Mouse (Mus musculus): ENCODE measurements around the gene Dlg2. TPM values are rescaled to one million over a fixed set of nuclear protein-coding genes. Genes with fewer than 3 reads are reported as not detected.

The Dlg2 gene
- polyA plus RNA-seq, 1 experiment from 2014 or later: 6.3 TPM

GRCm38 (mm10) chr7:91461352-91461751, 984.9 kb downstream of the Dlg2 start:
- no peaks in the 10 kb centered on the region for H3K4me1 ChIP-seq (replicated peaks; ENCODE audit: control insufficient read depth, insufficient read depth, low read length)
- H3K4me3 ChIP-seq (ENCODE audit: low read depth, low read length): no peak overlapping the region
- H3K27me3 ChIP-seq (replicated peaks; ENCODE audit: control insufficient read depth, insufficient read depth, low read length): no peaks in the 10 kb centered on the region
- ATAC-seq (replicated peaks; ENCODE audit: low FRiP score, low TSS enrichment, low read depth) (no peak), DNase-seq (ENCODE audit: low spot score) (no peak)
- no peaks in the 10 kb centered on the region for H3K9me3 ChIP-seq (ENCODE audit: control insufficient read depth, low read length)
- H3K27ac ChIP-seq (ENCODE audit: low read depth): no peak overlapping the region
- H3K4me2 ChIP-seq (ENCODE audit: low read length): no peak overlapping the region
- H3K36me3 ChIP-seq (ENCODE audit: control insufficient read depth, insufficient read depth, low read length): no peaks in the 10 kb centered on the region
- 85% methylated on average over 3 of the region's 3 CpGs for WGBS
- H3K9ac ChIP-seq (ENCODE audit: low read length): no peak overlapping the region

GRCm38 (mm10) chr7:91463256-91463655, 986.8 kb downstream of the Dlg2 start:
- ATAC-seq (replicated peaks; ENCODE audit: low FRiP score, low TSS enrichment, low read depth) (no peak), DNase-seq (ENCODE audit: low spot score) (no peak)
- Histone ChIP-seq H3K9ac (ENCODE audit: low read length) (no peak overlapping the region), H3K36me3 (ENCODE audit: control insufficient read depth, insufficient read depth, low read length) (no peaks in the 10 kb centered on the region), H3K27ac (ENCODE audit: low read depth) (no peak overlapping the region), H3K4me2 (ENCODE audit: low read length) (no peak overlapping the region), H3K4me1 (replicated peaks; ENCODE audit: control insufficient read depth, insufficient read depth, low read length) (no peaks in the 10 kb centered on the region), H3K27me3 (replicated peaks; ENCODE audit: control insufficient read depth, insufficient read depth, low read length) (no peaks in the 10 kb centered on the region), H3K9me3 (ENCODE audit: control insufficient read depth, low read length) (no peaks in the 10 kb centered on the region), H3K4me3 (ENCODE audit: low read depth, low read length) (no peak overlapping the region)
- WGBS: 47% methylated on average over 7 of the region's 7 CpGs

- no peaks in the 10 kb centered on the region for H3K27me3 ChIP-seq (replicated peaks; ENCODE audit: control insufficient read depth, insufficient read depth, low read length)
- no peak overlapping the region for H3K4me2 ChIP-seq (ENCODE audit: low read length)
- no peak overlapping the region for H3K9ac ChIP-seq (ENCODE audit: low read length)
- no peaks in the 10 kb centered on the region for H3K36me3 ChIP-seq (ENCODE audit: control insufficient read depth, insufficient read depth, low read length)
- 68% methylated on average over 3 of the region's 3 CpGs for WGBS
- ATAC-seq (replicated peaks; ENCODE audit: low FRiP score, low TSS enrichment, low read depth) (no peak), DNase-seq (ENCODE audit: low spot score) (no peak)
- H3K4me3 ChIP-seq (ENCODE audit: low read depth, low read length): no peak overlapping the region
- no peak overlapping the region for H3K27ac ChIP-seq (ENCODE audit: low read depth)
- no peaks in the 10 kb centered on the region for H3K9me3 ChIP-seq (ENCODE audit: control insufficient read depth, low read length)
- no peaks in the 10 kb centered on the region for H3K4me1 ChIP-seq (replicated peaks; ENCODE audit: control insufficient read depth, insufficient read depth, low read length)
Measured at GRCm38 (mm10) chr7:91467061-91467460, 990.6 kb downstream of the Dlg2 start.

GRCm38 (mm10) chr7:91479145-91479544, 1002.7 kb downstream of the Dlg2 start:
- Histone ChIP-seq H3K4me2 (ENCODE audit: low read length) (no peak overlapping the region), H3K9ac (ENCODE audit: low read length) (no peak overlapping the region), H3K36me3 (ENCODE audit: control insufficient read depth, insufficient read depth, low read length) (no peaks in the 10 kb centered on the region), H3K9me3 (ENCODE audit: control insufficient read depth, low read length) (no peaks in the 10 kb centered on the region), H3K27me3 (replicated peaks; ENCODE audit: control insufficient read depth, insufficient read depth, low read length) (no peaks in the 10 kb centered on the region), H3K4me3 (ENCODE audit: low read depth, low read length) (no peak overlapping the region), H3K4me1 (replicated peaks; ENCODE audit: control insufficient read depth, insufficient read depth, low read length) (no peaks in the 10 kb centered on the region), H3K27ac (ENCODE audit: low read depth) (no peak overlapping the region)
- 72% methylated on average over 3 of the region's 3 CpGs for WGBS
- DNase-seq (ENCODE audit: low spot score) (no peak), ATAC-seq (replicated peaks; ENCODE audit: low FRiP score, low TSS enrichment, low read depth) (no peak)

GRCm38 (mm10) chr7:91481574-91482197, 1005.2 kb downstream of the Dlg2 start:
- Histone ChIP-seq H3K36me3 (ENCODE audit: control insufficient read depth, insufficient read depth, low read length) (no peaks in the 10 kb centered on the region), H3K27me3 (replicated peaks; ENCODE audit: control insufficient read depth, insufficient read depth, low read length) (no peaks in the 10 kb centered on the region), H3K4me3 (ENCODE audit: low read depth, low read length) (no peak overlapping the region), H3K9me3 (ENCODE audit: control insufficient read depth, low read length) (no peaks in the 10 kb centered on the region), H3K4me2 (ENCODE audit: low read length) (no peak overlapping the region), H3K9ac (ENCODE audit: low read length) (no peak overlapping the region), H3K27ac (ENCODE audit: low read depth) (no peak overlapping the region), H3K4me1 (replicated peaks; ENCODE audit: control insufficient read depth, insufficient read depth, low read length) (no peaks in the 10 kb centered on the region)
- ATAC-seq (replicated peaks; ENCODE audit: low FRiP score, low TSS enrichment, low read depth) (no peak), DNase-seq (ENCODE audit: low spot score) (no peak)
- 90% methylated on average over 1 of the region's 1 CpGs for WGBS

- H3K36me3 ChIP-seq (ENCODE audit: control insufficient read depth, insufficient read depth, low read length): no peaks in the 10 kb centered on the region
- WGBS: 83% methylated on average over 3 of the region's 3 CpGs
- H3K4me2 ChIP-seq (ENCODE audit: low read length): no peak overlapping the region
- H3K27me3 ChIP-seq (replicated peaks; ENCODE audit: control insufficient read depth, insufficient read depth, low read length): no peaks in the 10 kb centered on the region
- no peaks in the 10 kb centered on the region for H3K9me3 ChIP-seq (ENCODE audit: control insufficient read depth, low read length)
- no peaks in the 10 kb centered on the region for H3K4me1 ChIP-seq (replicated peaks; ENCODE audit: control insufficient read depth, insufficient read depth, low read length)
- no peak for ATAC-seq (replicated peaks; ENCODE audit: low FRiP score, low TSS enrichment, low read depth)
- no peak overlapping the region for H3K9ac ChIP-seq (ENCODE audit: low read length)
- no peak for DNase-seq (ENCODE audit: low spot score)
- no peak overlapping the region for H3K4me3 ChIP-seq (ENCODE audit: low read depth, low read length)
- H3K27ac ChIP-seq (ENCODE audit: low read depth): no peak overlapping the region
Measured at GRCm38 (mm10) chr7:91493234-91493633, 1016.8 kb downstream of the Dlg2 start.

- no peak overlapping the region for H3K4me2 ChIP-seq (ENCODE audit: low read length)
- H3K4me3 ChIP-seq (ENCODE audit: low read depth, low read length): no peak overlapping the region
- H3K9ac ChIP-seq (ENCODE audit: low read length): no peak overlapping the region
- no peaks in the 10 kb centered on the region for H3K27me3 ChIP-seq (replicated peaks; ENCODE audit: control insufficient read depth, insufficient read depth, low read length)
- no peak for ATAC-seq (replicated peaks; ENCODE audit: low FRiP score, low TSS enrichment, low read depth)
- H3K27ac ChIP-seq (ENCODE audit: low read depth): no peak overlapping the region
- H3K36me3 ChIP-seq (ENCODE audit: control insufficient read depth, insufficient read depth, low read length): no peaks in the 10 kb centered on the region
- no peaks in the 10 kb centered on the region for H3K4me1 ChIP-seq (replicated peaks; ENCODE audit: control insufficient read depth, insufficient read depth, low read length)
- 70% methylated on average over 5 of the region's 5 CpGs for whole genome bisulfite sequencing
- no peaks in the 10 kb centered on the region for H3K9me3 ChIP-seq (ENCODE audit: control insufficient read depth, low read length)
- DNase-seq (ENCODE audit: low spot score): no peak
Measured at GRCm38 (mm10) chr7:91495526-91495925, 1019.1 kb downstream of the Dlg2 start.

GRCm38 (mm10) chr7:91511119-91511518, 1034.6 kb downstream of the Dlg2 start:
- Histone ChIP-seq H3K9me3 (ENCODE audit: control insufficient read depth, low read length) (no peaks in the 10 kb centered on the region), H3K36me3 (ENCODE audit: control insufficient read depth, insufficient read depth, low read length) (no peaks in the 10 kb centered on the region), H3K4me1 (replicated peaks; ENCODE audit: control insufficient read depth, insufficient read depth, low read length) (no peaks in the 10 kb centered on the region), H3K9ac (ENCODE audit: low read length) (no peak overlapping the region), H3K4me3 (ENCODE audit: low read depth, low read length) (no peak overlapping the region), H3K4me2 (ENCODE audit: low read length) (no peak overlapping the region), H3K27me3 (replicated peaks; ENCODE audit: control insufficient read depth, insufficient read depth, low read length) (no peaks in the 10 kb centered on the region), H3K27ac (ENCODE audit: low read depth) (no peak overlapping the region)
- no peak for ATAC-seq (replicated peaks; ENCODE audit: low FRiP score, low TSS enrichment, low read depth)
- no peak for DNase-seq (ENCODE audit: low spot score)
- WGBS: 80% methylated on average over 1 of the region's 1 CpGs

- H3K4me2 ChIP-seq (ENCODE audit: low read length): no peak overlapping the region
- no peaks in the 10 kb centered on the region for H3K9me3 ChIP-seq (ENCODE audit: control insufficient read depth, low read length)
- H3K4me3 ChIP-seq (ENCODE audit: low read depth, low read length): no peak overlapping the region
- H3K27me3 ChIP-seq (replicated peaks; ENCODE audit: control insufficient read depth, insufficient read depth, low read length): no peaks in the 10 kb centered on the region
- H3K9ac ChIP-seq (ENCODE audit: low read length): no peak overlapping the region
- no peaks in the 10 kb centered on the region for H3K4me1 ChIP-seq (replicated peaks; ENCODE audit: control insufficient read depth, insufficient read depth, low read length)
- ATAC-seq (replicated peaks; ENCODE audit: low FRiP score, low TSS enrichment, low read depth) (no peak), DNase-seq (ENCODE audit: low spot score) (no peak)
- no peaks in the 10 kb centered on the region for H3K36me3 ChIP-seq (ENCODE audit: control insufficient read depth, insufficient read depth, low read length)
- H3K27ac ChIP-seq (ENCODE audit: low read depth): no peak overlapping the region
- 65% methylated on average over 3 of the region's 3 CpGs for WGBS
Measured at GRCm38 (mm10) chr7:91514445-91514844, 1038.0 kb downstream of the Dlg2 start.

Data from intestine, embryonic 14.5 days (tissue).